Mouse (Mus musculus) C2C12 (cell line): ENCODE results near the gene Pex12. TPM values are rescaled to one million over a fixed set of nuclear protein-coding genes. Genes with fewer than 3 reads are reported as not detected.
A peak's percentile ranks its signal among the peaks of the same experiment; 100 is the strongest.

Experiments
- H3K27me3 ChIP-seq: one replicate; pipeline ENCODE4 v1.6.1; 2011; ENCODE audit not compliant: control insufficient read depth, insufficient read depth, insufficient read length
- H3K36me3 ChIP-seq: one replicate; pipeline ENCODE4 v1.6.1; 2011; ENCODE audit not compliant: control insufficient read depth, insufficient read depth
- H3K4me3 ChIP-seq: one replicate; pipeline ENCODE4 v1.5.1; 2011; ENCODE audit warnings: mild to moderate bottlenecking, control low read depth; ENCODE audit not compliant: poor library complexity, insufficient read depth, severe bottlenecking
- H3K79me2 ChIP-seq: one replicate; pipeline ENCODE4 v1.6.1; 2011; ENCODE audit not compliant: control insufficient read depth, insufficient read depth
- H3K79me3 ChIP-seq: one replicate; pipeline ENCODE4 v1.6.1; 2011; ENCODE audit warnings: low read depth, control low read depth
- H3ac ChIP-seq: one replicate; pipeline ENCODE3; 2011; ENCODE audit warnings: low read depth; ENCODE audit not compliant: control insufficient read depth, insufficient read length
- CEBPB ChIP-seq: IDR thresholded peaks from one replicate; pipeline ENCODE4 v1.6.1; 2011; ENCODE audit warnings: low read depth, mild to moderate bottlenecking, control low read depth, moderate library complexity
- CTCF ChIP-seq: IDR thresholded peaks from one replicate; pipeline ENCODE4 v1.5.1; 2011; ENCODE audit not compliant: control insufficient read depth, insufficient read depth, insufficient read length
- FOSL1 ChIP-seq: IDR thresholded peaks from one replicate; pipeline ENCODE4 v1.8.0; 2011; ENCODE audit warnings: mild to moderate bottlenecking, low read length; ENCODE audit not compliant: poor library complexity, insufficient read depth, severe bottlenecking
- MAX ChIP-seq: IDR thresholded peaks from one replicate; pipeline ENCODE4 v1.6.1; 2011; ENCODE audit warnings: mild to moderate bottlenecking, control low read depth
- MYOD1 ChIP-seq: IDR thresholded peaks from one replicate; pipeline ENCODE4 v1.6.1; 2011; ENCODE audit warnings: low read depth; ENCODE audit not compliant: control insufficient read depth, insufficient read length
- MYOG ChIP-seq: IDR thresholded peaks from one replicate; pipeline ENCODE4 v1.6.1; 2011; ENCODE audit not compliant: control insufficient read depth, insufficient read length; ENCODE audit errors: extremely low read depth
- USF1 ChIP-seq: IDR thresholded peaks from one replicate; pipeline ENCODE4 v1.6.1; 2011; ENCODE audit warnings: low read depth, mild to moderate bottlenecking, control low read depth, moderate library complexity
- polyA plus RNA-seq: library from polyadenylated mRNA; unstranded; fragments of >200 nt; fragmentation: generic; extraction: Trizol; gene quantifications from one replicate; pipeline ENCODE4 v1.2.1, GENCODE M21; 2012; ENCODE audit warnings: missing spikeins

Gene Pex12
- polyA plus RNA-seq, 1 experiment, result 6.1 TPM

- Histone ChIP-seq H3K27me3 (peaks cover 43% of the 10 kb centered on the region), H3K79me2 (no peaks in the 10 kb centered on the region), H3ac (no peak overlapping the region), H3K36me3 (no peaks in the 10 kb centered on the region), H3K4me3 (no peak overlapping the region), H3K79me3 (no peaks in the 10 kb centered on the region)
- TF ChIP-seq CEBPB (no peak), CTCF (no peak)
Observed at GRCm38 (mm10) chr11:83282084-83282483, 20.3 kb downstream of the Pex12 start.

GRCm38 (mm10) chr11:83279691-83280090 is 22.7 kb downstream of the Pex12 start:
- H3K79me3 ChIP-seq, result no peaks in the 10 kb centered on the region
- no peak overlapping the region for H3K4me3 ChIP-seq
- no peaks in the 10 kb centered on the region for H3K79me2 ChIP-seq
- H3K36me3 ChIP-seq, result no peaks in the 10 kb centered on the region
- TF ChIP-seq MYOD1 (no peak), MYOG (no peak), FOSL1 (no peak), USF1 (no peak), MAX (no peak), CTCF (no peak), CEBPB (no peak)
- H3K27me3 ChIP-seq, result peaks cover 41% of the 10 kb centered on the region
- no peak overlapping the region for H3ac ChIP-seq

- no peaks in the 10 kb centered on the region for H3K79me2 ChIP-seq
- no peaks in the 10 kb centered on the region for H3K36me3 ChIP-seq
- H3K27me3 ChIP-seq, result peaks cover 39% of the 10 kb centered on the region
- no peak overlapping the region for H3ac ChIP-seq
- no peak for TF ChIP-seq MYOD1
- TF ChIP-seq USF1, result no peak
- no peak for TF ChIP-seq FOSL1
- TF ChIP-seq MYOG, result no peak
- no peak for TF ChIP-seq MAX
- no peak for TF ChIP-seq CTCF
- no peak for TF ChIP-seq CEBPB
- H3K79me3 ChIP-seq, result no peaks in the 10 kb centered on the region
- no peak overlapping the region for H3K4me3 ChIP-seq
Observed at GRCm38 (mm10) chr11:83279024-83279423, 23.4 kb downstream of the Pex12 start.

GRCm38 (mm10) chr11:83276251-83276650 is 26.1 kb downstream of the Pex12 start:
- Histone ChIP-seq H3K79me3 (no peaks in the 10 kb centered on the region), H3ac (no peak overlapping the region)
- no peak for TF ChIP-seq MAX
- TF ChIP-seq USF1, result no peak
- TF ChIP-seq MYOD1, result no peak
- TF ChIP-seq CEBPB, result no peak
- no peak for TF ChIP-seq MYOG
- TF ChIP-seq FOSL1, result no peak
- no peak for TF ChIP-seq CTCF

GRCm38 (mm10) chr11:83271951-83272843 is 30.2 kb downstream of the Pex12 start:
- H3K27me3 ChIP-seq, result peaks cover 20% of the 10 kb centered on the region
- no peaks in the 10 kb centered on the region for H3K36me3 ChIP-seq
- H3ac ChIP-seq, result no peak overlapping the region
- TF ChIP-seq MYOG (no peak), MAX (no peak), FOSL1 (peak; percentile 42), CEBPB (no peak), USF1 (no peak)
- H3K4me3 ChIP-seq, result no peak overlapping the region
- H3K79me2 ChIP-seq, result no peaks in the 10 kb centered on the region
- H3K79me3 ChIP-seq, result no peaks in the 10 kb centered on the region

More at GRCm38 (mm10) chr11:83276251-83276650, 26.1 kb downstream of the Pex12 start:
- no peak overlapping the region for H3K4me3 ChIP-seq
- no peaks in the 10 kb centered on the region for H3K79me2 ChIP-seq
- H3K36me3 ChIP-seq, result no peaks in the 10 kb centered on the region
- H3K27me3 ChIP-seq, result peaks cover 23% of the 10 kb centered on the region
